Mouse (Mus musculus): ENCODE measurements around the gene Gm17662.

DNA sequence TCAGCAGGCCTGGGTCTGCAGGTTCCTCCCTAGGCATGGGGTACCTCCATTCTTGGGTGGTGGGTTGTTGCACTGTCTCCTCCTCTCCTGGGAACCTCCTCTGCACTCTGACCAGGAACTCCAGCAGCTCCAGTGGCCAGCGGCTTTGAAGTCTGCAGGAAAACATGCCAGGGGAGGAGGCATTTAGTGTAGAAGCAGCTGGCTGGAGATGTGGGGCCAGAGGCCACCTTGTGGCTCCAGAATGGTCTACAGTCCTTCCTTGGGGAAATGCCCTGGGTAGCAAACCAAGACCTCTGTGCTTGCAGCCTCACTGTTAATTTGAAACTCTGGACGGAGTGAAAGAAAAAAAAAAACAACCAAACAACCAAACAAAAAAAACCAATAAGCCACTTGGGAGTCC is 39.6 kb upstream of the Gm17662 start:
- TF ChIP-seq CTCF (IDR thresholded peaks at IDR 0.05; ENCODE audit: borderline replicate concordance, insufficient read depth, low read depth, low read length) (no peak), POLR2A (IDR thresholded peaks at IDR 0.05; ENCODE audit: borderline replicate concordance, insufficient read depth, low read length) (no peak)

Measured in cerebellum, adult 2 months (tissue).